Mouse (Mus musculus) central nervous system, embryonic 14 days (tissue): ENCODE data around the gene Chek1. TPM values are rescaled to one million over a fixed set of nuclear protein-coding genes. Genes with fewer than 3 reads are reported as not detected.

Experiments used
- polyA plus RNA-seq: library from polyadenylated mRNA; depleted of rRNA; stranded (reverse); fragments of >200 nt; gene quantifications from 2 replicates; pipeline ENCODE4 v1.2.3, GENCODE M21; 2012; rRNA removed

Gene Chek1
- 10.2 and 12.0 TPM in 2 replicates for polyA plus RNA-seq

GRCm38 (mm10) chr9:36727034-36727755 lies at the start of gene Chek1:
TSS of gene Chek1 (minus strand) at chr9:36727065.

DNA sequence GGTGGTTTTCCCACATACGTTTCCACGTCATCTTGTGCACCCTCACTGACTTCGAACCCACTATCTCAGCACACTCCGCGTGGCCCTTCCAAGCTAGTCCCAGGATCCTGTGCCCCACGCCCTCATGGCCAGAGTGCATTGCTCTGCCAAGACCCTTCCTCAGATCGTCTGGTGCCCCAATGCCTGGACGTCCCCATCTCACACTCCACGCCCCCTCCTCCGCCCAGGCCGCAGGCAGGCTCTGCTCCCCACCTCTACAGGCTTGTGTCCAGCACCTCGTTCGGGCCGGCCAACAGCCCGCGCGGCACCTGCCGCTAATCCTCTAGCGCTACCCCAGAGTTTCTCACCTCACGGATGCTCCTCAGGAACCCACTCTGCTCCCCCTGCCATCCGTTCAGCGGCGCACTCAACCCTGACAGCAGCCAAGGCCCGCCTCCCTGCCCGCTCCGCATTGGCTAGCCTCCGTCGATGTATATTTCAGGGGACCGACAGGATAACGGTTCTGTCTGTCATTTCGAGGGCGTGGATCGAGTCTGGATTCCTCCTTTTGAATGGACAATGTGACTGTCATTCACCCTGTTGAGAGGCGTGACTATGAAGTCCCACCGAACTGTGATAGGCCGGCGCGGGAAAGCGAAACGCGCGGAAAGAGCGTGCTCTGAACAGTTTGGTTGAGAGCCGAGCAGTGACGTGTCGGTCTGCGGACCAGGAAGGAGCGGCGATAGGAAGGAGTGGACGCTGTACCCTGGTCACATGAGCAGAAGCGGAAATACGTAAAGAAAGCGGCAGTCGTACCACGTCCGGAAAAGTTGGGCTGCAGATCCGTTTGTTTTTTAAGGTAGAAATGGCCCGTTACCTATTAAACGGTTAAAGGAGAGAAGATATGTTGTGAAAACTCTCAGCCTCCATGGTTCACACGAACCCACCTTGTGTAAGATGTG lies 40.6 kb upstream of the Chek1 start, which contains the start of gene Stt3a:
TSS of gene Stt3a (minus strand) at position 477 of the 941 bp plus-strand sequence.

DNA sequence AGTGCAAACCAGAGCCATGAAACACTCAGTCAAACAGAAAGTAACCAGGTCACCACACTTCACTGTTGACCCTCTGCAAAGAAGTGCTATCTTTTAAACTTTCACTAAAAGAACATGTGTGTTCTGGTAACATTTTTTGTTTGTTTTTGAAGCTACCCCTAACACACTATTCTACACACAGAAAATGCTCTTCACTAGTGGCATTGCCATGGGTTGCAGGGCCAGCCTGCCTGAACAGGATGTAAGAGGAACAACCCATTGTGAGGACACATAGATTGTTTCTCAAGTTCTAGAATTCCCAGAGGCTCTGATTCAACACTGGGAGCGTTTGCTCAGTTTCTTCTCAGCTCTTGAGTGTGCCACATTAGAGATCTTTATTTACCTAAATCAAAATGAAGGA lies 33.9 kb downstream of the Chek1 start, which contains the start of gene Acrv1:
TSS of gene Acrv1 (plus strand) at position 301 of the 400 bp plus-strand sequence.

Other genes starting within 250 kb of the Chek1 start
- not detected in 2 replicates for gene Gm5615, start 185.1 kb downstream of the Chek1 start, polyA plus RNA-seq
- not detected in 2 replicates for gene Gm17689, start 144.4 kb downstream of the Chek1 start, polyA plus RNA-seq
- gene A630095E13Rik, start 83.7 kb downstream of the Chek1 start, polyA plus RNA-seq = not detected in 2 replicates
- gene Acrv1, start 33.8 kb downstream of the Chek1 start, polyA plus RNA-seq = not detected in 2 replicates
- gene Stt3a, start 40.6 kb upstream of the Chek1 start, polyA plus RNA-seq = 92.6 and 117 TPM in 2 replicates
- gene Ei24, start 70.3 kb upstream of the Chek1 start, polyA plus RNA-seq = 97.8 and 103 TPM in 2 replicates
- 308 and 382 TPM in 2 replicates for gene Fez1, start 94.8 kb upstream of the Chek1 start, polyA plus RNA-seq